Comparison of ENCODE assay signal across 19 mouse cellular contexts in genomic region chr4:130921986-130922385, GRCm38 (mm10). TPM values are rescaled to one million over a fixed set of nuclear protein-coding genes. Genes with fewer than 3 reads are reported as not detected.
DNase-seq lines count a peak whose midpoint lies in the region; ATAC-seq lines count a peak whose summit lies in the region.
"Had no signal": no experiment of that assay in that cellular context is flagged by ENCODE, and none has a peak within 500 bp of the region (broad histone marks: within the 10 kb centered on the region; RNA-seq: fewer than 3 reads in every experiment).

No protein-coding gene starts in this region.

- H3K27me3 ChIP-seq in forebrain, embryonic 10.5 days (ENCODE audit: poor library complexity, severe bottlenecking), result no peaks in the 10 kb centered on the region
- H3K27me3 ChIP-seq in forebrain, embryonic 16.5 days (replicated peaks; ENCODE audit: control insufficient read depth, insufficient read depth, low read length), result no peaks in the 10 kb centered on the region
- H3K27me3 ChIP-seq: forebrain, embryonic 13.5 days; limb, embryonic 15.5 days had no signal

- WGBS in forebrain, embryonic 10.5 days, result 84% methylated on average over 10 of the region's 10 CpGs
- WGBS in forebrain, embryonic 16.5 days, result 86% methylated on average over 10 of the region's 10 CpGs

- no peak overlapping the region for H3K4me2 ChIP-seq in forebrain, embryonic 16.5 days (ENCODE audit: low read length)
- H3K4me2 ChIP-seq: forebrain, embryonic 13.5 days; limb, embryonic 15.5 days had no signal

- no peak overlapping the region for H3K4me3 ChIP-seq in forebrain, embryonic 10.5 days
- H3K4me3 ChIP-seq in forebrain, embryonic 16.5 days (replicated peaks; ENCODE audit: low read length), result no peak overlapping the region
- H3K4me3 ChIP-seq: forebrain, embryonic 13.5 days; left cerebral cortex, adult 2 months; limb, embryonic 15.5 days had no signal

- no peaks in the 10 kb centered on the region for H3K36me3 ChIP-seq in forebrain, embryonic 10.5 days (replicated peaks)
- no peaks in the 10 kb centered on the region for H3K36me3 ChIP-seq in forebrain, embryonic 16.5 days (ENCODE audit: control insufficient read depth, insufficient read depth)
- H3K36me3 ChIP-seq: limb, embryonic 15.5 days had no signal

- no peak for DNase-seq in forebrain, embryonic 10.5 days (ENCODE audit: extremely low spot score, low spot score)
- DNase-seq in CD4-positive, CD25-positive, alpha-beta regulatory T cell, adult 2 months (ENCODE audit: low read depth, low spot score), result peak; percentile 69
- no peak for DNase-seq in cerebellum, postnatal 36 days
- DNase-seq in adrenal gland, postnatal 14 days, result no peak
- DNase-seq in gastrocnemius, postnatal 14 days, result no peak
- DNase-seq: adrenal gland, postnatal 25 days; cerebellum, adult 11-12 months; gastrocnemius, postnatal 10 days had no signal

- no peaks in the 10 kb centered on the region for H3K9me3 ChIP-seq in forebrain, embryonic 10.5 days
- H3K9me3 ChIP-seq in forebrain, embryonic 16.5 days (ENCODE audit: control insufficient read depth, low read length), result no peaks in the 10 kb centered on the region
- H3K9me3 ChIP-seq: forebrain, embryonic 13.5 days; limb, embryonic 15.5 days had no signal

- peaks cover 40% of the 10 kb centered on the region for H3K4me1 ChIP-seq in forebrain, embryonic 10.5 days
- H3K4me1 ChIP-seq in forebrain, embryonic 16.5 days (replicated peaks; ENCODE audit: control insufficient read depth, insufficient read depth, low read length), result peaks cover 15% of the 10 kb centered on the region

- ATAC-seq in forebrain, embryonic 16.5 days, result no peak
- ATAC-seq in inflammation-experienced regulatory T-cells, adult 6 months, result peak; percentile 35
- ATAC-seq in megakaryocyte progenitor cell, adult 5-6 weeks (replicated peaks; ENCODE audit: poor library complexity), result peak; percentile 27
- ATAC-seq: forebrain, embryonic 13.5 days; intestine, embryonic 16.5 days had no signal

- H3K27ac ChIP-seq in forebrain, embryonic 10.5 days, result peak overlapping the region; percentile 25; the same call in 1 of the 2 replicates
- H3K27ac ChIP-seq in forebrain, embryonic 16.5 days (ENCODE audit: low read length), result no peak overlapping the region
- H3K27ac ChIP-seq: forebrain, embryonic 13.5 days; left cerebral cortex, adult 2 months; limb, embryonic 15.5 days had no signal

- H3K9ac ChIP-seq in forebrain, embryonic 16.5 days (replicated peaks; ENCODE audit: low read depth, low read length), result no peak overlapping the region
- H3K9ac ChIP-seq: forebrain, embryonic 13.5 days; limb, embryonic 15.5 days had no signal

- intact Hi-C loops in gastrocnemius, postnatal 14 days (cut with DNase I; ENCODE audit: low total_unique reads), result no loop called here

RNA-seq across cellular contexts. Expression of gene Laptm5, which starts 9.1 kb away (rescaled TPM):
- 16.7 and 17.1 TPM in 2 replicates for polyA plus RNA-seq in forebrain, embryonic 10.5 days (2016; fragmentation: Nextera tagmentation; extraction: Ambion mirVana)
- polyA plus RNA-seq in forebrain, embryonic 16.5 days (2015; fragmentation: Nextera tagmentation; extraction: Ambion mirVana), result 18.5 and 23.4 TPM in 2 replicates
- 1,000 to 10,000 TPM; 1,760 to 2,043 (median 1,985) TPM for polyA plus RNA-seq in inflammation-experienced regulatory T-cells, adult 6 months (2017; shearing (Covaris generic))
- total RNA-seq in megakaryocyte progenitor cell, adult 5-6 weeks (2015), result 431 and 454 TPM in 2 replicates
- 127 and 133 TPM in 2 replicates for total RNA-seq in megakaryocyte progenitor cell, adult 5-6 weeks (2017)
- 15.2 and 52.4 TPM in 2 replicates for total RNA-seq in adrenal gland, postnatal 14 days (2021)
- total RNA-seq in gastrocnemius, postnatal 14 days (2021), result 1 to 10 TPM; 8.0 to 8.1 TPM

RNA-seq across cellular contexts. Expression of gene Matn1, which starts 22.2 kb away (rescaled TPM):
- polyA plus RNA-seq in forebrain, embryonic 10.5 days (2016; fragmentation: Nextera tagmentation; extraction: Ambion mirVana), result not detected in 2 replicates
- 3.3 TPM in 1 of 2 replicates, not detected in the other for polyA plus RNA-seq in forebrain, embryonic 16.5 days (2015; fragmentation: Nextera tagmentation; extraction: Ambion mirVana)
- polyA plus RNA-seq in inflammation-experienced regulatory T-cells, adult 6 months (2017; shearing (Covaris generic)), result not detected
- total RNA-seq in megakaryocyte progenitor cell, adult 5-6 weeks (2015), result not detected in 2 replicates
- total RNA-seq in megakaryocyte progenitor cell, adult 5-6 weeks (2017), result not detected in 2 replicates
- not detected in 2 replicates for total RNA-seq in adrenal gland, postnatal 14 days (2021)
- total RNA-seq in gastrocnemius, postnatal 14 days (2021), result not detected
- total RNA-seq: adrenal gland, postnatal 25 days; megakaryocyte-erythroid progenitor cell, adult 5-6 weeks had no signal
- polyA plus RNA-seq: forebrain, embryonic 13.5 days; heart, postnatal 0 days; intestine, embryonic 16.5 days; large intestine, adult 2 months; neural tube, embryonic 11.5 days had no signal
